Mouse (Mus musculus) megakaryocyte, adult 5-6 weeks (primary cell): ENCODE measurements around the gene Exoc7. TPM values are rescaled to one million over a fixed set of nuclear protein-coding genes. Genes with fewer than 3 reads are reported as not detected.

Source experiments
- ATAC-seq: 2 replicates; pipeline ENCODE4 v1.8.0; 2016; ENCODE audit warnings: mild to moderate bottlenecking, inconsistent platforms; ENCODE audit not compliant: poor library complexity, severe bottlenecking
- total RNA-seq, 2 experiments: library from RNA; stranded (forward) in 1 of 2; stranded (reverse) in 1 of 2; fragments of 153-499, 151-499 nt in 1 of 2; fragments of 221-1000, 200-1000 nt in 1 of 2; gene quantifications; 2 replicates each; pipeline versions ENCODE4 v1.2.3 to v1.2.4; 2015 to 2017

Exoc7 gene
- total RNA-seq, 2 experiments from 2014 or later, result 20.3 to 29.2 TPM

DNA sequence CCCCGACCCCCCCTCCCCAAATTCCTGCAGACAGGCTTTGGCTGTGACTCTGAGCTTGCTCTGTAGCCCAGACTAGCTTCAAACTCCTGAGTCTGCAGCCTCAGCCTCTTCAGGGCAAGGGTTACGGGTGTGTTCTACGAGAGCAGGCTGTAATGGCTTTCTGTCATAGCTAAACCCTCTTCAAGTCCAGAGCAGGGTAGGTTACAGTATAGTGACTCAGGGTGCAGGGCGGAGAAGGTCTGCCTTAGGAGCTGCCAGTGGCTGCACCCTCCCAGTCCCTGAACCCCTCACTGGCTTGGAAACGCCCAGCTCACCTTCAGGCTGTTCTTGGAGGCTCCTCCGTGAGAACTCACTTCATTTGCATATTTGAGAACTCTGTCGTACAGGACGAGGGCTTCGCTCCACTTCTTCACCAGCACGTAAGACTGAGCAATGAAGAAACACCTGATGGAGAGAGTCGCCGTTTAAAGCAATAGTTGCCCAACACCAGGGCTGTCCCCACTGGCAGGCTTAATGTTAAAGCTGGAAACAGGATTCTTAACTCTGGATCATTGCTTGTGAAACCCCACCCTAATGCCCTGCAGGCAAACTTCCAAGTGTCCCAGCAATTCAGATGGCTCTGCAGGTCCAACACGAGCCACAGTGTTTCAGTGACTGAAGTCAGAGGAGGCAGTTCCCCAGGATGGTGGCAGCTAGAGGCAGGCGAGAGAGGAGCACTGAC, 59.4 kb downstream of the Exoc7 start:
- no peak for ATAC-seq

DNA sequence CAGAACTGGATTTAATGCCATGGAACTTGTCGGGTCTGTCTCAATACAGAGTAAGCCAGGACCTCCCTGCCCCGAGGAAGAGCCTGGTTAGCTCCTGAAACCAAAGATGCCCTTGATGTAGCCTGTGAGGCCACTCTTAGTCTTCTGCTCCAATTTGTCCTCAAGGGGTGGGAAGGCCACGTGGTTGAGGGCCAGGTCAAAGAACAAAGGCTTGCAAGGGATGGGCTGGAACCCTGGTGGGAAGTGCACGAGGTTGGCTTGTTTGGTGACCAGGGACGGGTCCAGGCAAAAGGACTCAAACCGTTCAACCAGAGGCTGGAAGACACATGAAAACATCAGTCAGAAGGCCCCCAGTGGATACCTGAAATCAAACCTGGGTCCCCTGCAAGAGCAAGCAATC, 61.4 kb downstream of the Exoc7 start:
- ATAC-seq, result no peak

DNA sequence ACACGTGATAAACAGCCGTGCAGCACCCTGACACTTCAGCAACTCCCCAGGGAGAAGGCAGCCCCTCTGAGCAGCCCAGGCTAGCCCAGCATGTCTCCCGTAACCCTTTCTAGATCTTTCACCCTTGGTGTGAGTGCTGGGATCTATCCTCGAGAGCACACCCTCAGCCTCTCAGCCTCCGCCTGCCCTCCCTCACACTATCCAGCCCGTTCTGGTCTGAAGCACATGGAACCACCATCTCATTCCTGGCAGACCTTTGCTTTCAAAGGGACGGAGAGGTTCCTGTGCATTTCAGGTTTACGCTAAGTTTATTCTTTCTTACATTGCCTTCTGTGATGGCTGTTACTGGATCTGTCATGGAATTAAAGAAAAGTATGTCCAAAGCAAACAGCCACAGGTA, 62.5 kb downstream of the Exoc7 start:
- no peak for ATAC-seq

DNA sequence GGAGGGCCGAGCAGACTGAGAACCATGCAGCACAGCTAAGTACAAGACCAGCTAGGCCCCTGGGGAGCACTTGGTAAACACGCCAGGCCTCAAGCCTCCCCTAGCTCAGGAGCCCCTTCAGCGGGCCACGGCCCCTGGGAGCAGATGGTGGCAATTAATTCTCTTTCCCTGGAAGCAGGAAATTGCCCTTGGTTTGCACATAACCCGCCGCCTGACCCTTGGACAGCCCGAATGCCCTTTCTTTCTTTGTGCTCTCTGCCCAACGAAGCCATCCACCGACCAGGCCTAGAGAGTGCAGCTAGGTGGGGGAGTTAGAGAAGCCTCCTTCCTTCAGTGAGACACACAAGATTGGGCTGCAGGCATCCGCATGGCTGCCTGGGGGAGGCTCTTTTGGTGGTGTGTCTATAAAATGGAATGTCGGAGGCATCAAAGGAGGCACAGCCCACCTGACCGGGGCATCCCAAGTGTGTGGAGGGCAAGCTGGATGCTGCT, 65.2 kb downstream of the Exoc7 start:
- ATAC-seq, result no peak

DNA sequence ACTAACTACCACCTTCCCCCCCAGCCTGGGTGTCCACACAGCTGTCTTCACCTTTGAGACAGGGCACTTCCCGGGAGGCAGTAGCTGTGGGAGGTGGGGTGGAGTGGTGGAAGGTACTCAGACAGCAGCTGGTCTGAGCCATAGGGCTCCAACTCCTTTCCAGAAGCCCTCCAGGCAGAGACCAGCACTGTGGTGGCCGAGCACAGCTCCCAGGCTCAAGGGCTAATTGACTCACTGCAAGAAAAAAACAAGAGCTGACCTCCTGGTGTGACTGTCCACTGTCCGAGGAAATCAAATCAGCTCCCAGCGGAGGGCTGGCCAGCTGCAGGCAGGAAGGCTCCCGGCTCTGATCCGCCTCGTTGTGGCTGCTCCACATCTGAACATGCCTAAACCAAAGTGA, 67.2 kb downstream of the Exoc7 start:
- no peak for ATAC-seq

Other genes starting within 250 kb of the Exoc7 start
- gene Unc13d, start 229.3 kb downstream of the Exoc7 start, total RNA-seq (2015), result 16.5 and 18.2 TPM in 2 replicates
- gene Unc13d, start 229.3 kb downstream of the Exoc7 start, total RNA-seq (2017), result 26.7 and 27.7 TPM in 2 replicates
- gene Wbp2, start 220.2 kb downstream of the Exoc7 start, total RNA-seq (2015), result 89.9 and 100 TPM in 2 replicates
- gene Wbp2, start 220.2 kb downstream of the Exoc7 start, total RNA-seq (2017), result 39.5 and 49.8 TPM in 2 replicates
- gene Trim47, start 180.0 kb downstream of the Exoc7 start, total RNA-seq (2015), result 0.47 TPM in 1 of 2 replicates, not detected in the other
- 0.07 TPM in 1 of 2 replicates, not detected in the other for gene Trim47, start 180.0 kb downstream of the Exoc7 start, total RNA-seq (2017)
- 15.8 and 15.9 TPM in 2 replicates for gene Trim65, start 176.1 kb downstream of the Exoc7 start, total RNA-seq (2015)
- gene Trim65, start 176.1 kb downstream of the Exoc7 start, total RNA-seq (2017), result 7.9 and 10.7 TPM in 2 replicates
- 14.6 and 17.3 TPM in 2 replicates for gene Mrpl38, start 168.4 kb downstream of the Exoc7 start, total RNA-seq (2015)
- gene Mrpl38, start 168.4 kb downstream of the Exoc7 start, total RNA-seq (2017), result 6.9 and 10.0 TPM in 2 replicates
- gene Fbf1, start 139.1 kb downstream of the Exoc7 start, total RNA-seq (2015), result 2.9 and 5.9 TPM in 2 replicates
- 5.7 and 6.3 TPM in 2 replicates for gene Fbf1, start 139.1 kb downstream of the Exoc7 start, total RNA-seq (2017)
- 58.5 and 63.9 TPM in 2 replicates for gene Ten1, start 108.4 kb downstream of the Exoc7 start, total RNA-seq (2015)
- 21.4 and 27.2 TPM in 2 replicates for gene Ten1, start 108.4 kb downstream of the Exoc7 start, total RNA-seq (2017)
- gene Acox1, start 108.2 kb downstream of the Exoc7 start, total RNA-seq (2015), result 15.1 and 18.3 TPM in 2 replicates
- 18.6 and 19.7 TPM in 2 replicates for gene Acox1, start 108.2 kb downstream of the Exoc7 start, total RNA-seq (2017)
- 0.11 TPM in 1 of 2 replicates, not detected in the other for gene Evpl, start 69.2 kb downstream of the Exoc7 start, total RNA-seq (2015)
- gene Evpl, start 69.2 kb downstream of the Exoc7 start, total RNA-seq (2017), result 0.24 and 0.37 TPM in 2 replicates
- gene Srp68, start 33.0 kb downstream of the Exoc7 start, total RNA-seq (2015), result 17.4 and 21.0 TPM in 2 replicates
- gene Srp68, start 33.0 kb downstream of the Exoc7 start, total RNA-seq (2017), result 17.8 and 19.3 TPM in 2 replicates
- gene Galr2, start 26.3 kb downstream of the Exoc7 start, total RNA-seq (2015), result not detected in 2 replicates
- 0.07 TPM in 1 of 2 replicates, not detected in the other for gene Galr2, start 26.3 kb downstream of the Exoc7 start, total RNA-seq (2017)
- not detected in 2 replicates for gene Foxj1, start 28.2 kb upstream of the Exoc7 start, total RNA-seq (2015)
- gene Foxj1, start 28.2 kb upstream of the Exoc7 start, total RNA-seq (2017), result not detected in 2 replicates
- gene Rnf157, start 105.8 kb upstream of the Exoc7 start, total RNA-seq (2015), result 6.2 and 7.0 TPM in 2 replicates
- gene Rnf157, start 105.8 kb upstream of the Exoc7 start, total RNA-seq (2017), result 5.7 and 7.1 TPM in 2 replicates
- gene Ubald2, start 126.9 kb upstream of the Exoc7 start, total RNA-seq (2015), result 94.1 and 112 TPM in 2 replicates
- gene Ubald2, start 126.9 kb upstream of the Exoc7 start, total RNA-seq (2017), result 58.4 and 64.0 TPM in 2 replicates
- gene Qrich2, start 159.0 kb upstream of the Exoc7 start, total RNA-seq (2015), result not detected in 2 replicates
- gene Qrich2, start 159.0 kb upstream of the Exoc7 start, total RNA-seq (2017), result 0.18 and 0.65 TPM in 2 replicates
- gene Prpsap1, start 187.0 kb upstream of the Exoc7 start, total RNA-seq (2015), result 28.6 and 32.6 TPM in 2 replicates
- gene Prpsap1, start 187.0 kb upstream of the Exoc7 start, total RNA-seq (2017), result 19.2 and 34.6 TPM in 2 replicates
- 0.60 and 2.2 TPM in 2 replicates for gene Sphk1, start 223.7 kb upstream of the Exoc7 start, total RNA-seq (2015)
- 1.7 and 2.1 TPM in 2 replicates for gene Sphk1, start 223.7 kb upstream of the Exoc7 start, total RNA-seq (2017)